Mouse (Mus musculus) thymus, postnatal 0 days (tissue): ENCODE measurements around the gene Fam184a. TPM values are rescaled to one million over a fixed set of nuclear protein-coding genes. Genes with fewer than 3 reads are reported as not detected.
"Not testable (repeated sequence)": the region's sequence is repeated elsewhere in the genome, so short reads cannot be mapped to it uniquely, and the experiment has no call there.

Experiments
- DNase-seq: peaks from one replicate; pipeline ENCODE4 v3.0.0-alpha.2; 2015; ENCODE audit warnings: low spot score
- polyA plus RNA-seq: library from polyadenylated mRNA; unstranded; fragments of >200 nt; fragmentation: Nextera tagmentation; extraction: Ambion mirVana; gene quantifications from 2 replicates; pipeline ENCODE4 v1.2.1, GENCODE M21; 2015

The Fam184a gene
- polyA plus RNA-seq, 1 experiment from 2014 or later, result 0.12 TPM

- no peak for DNase-seq
Measured at GRCm38 (mm10) chr10:53691263-53691662, 59.7 kb downstream of the Fam184a start.

- no peak for DNase-seq
Measured at GRCm38 (mm10) chr10:53688952-53689584, 61.9 kb downstream of the Fam184a start.

GRCm38 (mm10) chr10:53688533-53688932 is 62.4 kb downstream of the Fam184a start:
- no peak for DNase-seq

GRCm38 (mm10) chr10:53687888-53688287 is 63.0 kb downstream of the Fam184a start:
- DNase-seq, result no peak

- no peak for DNase-seq
Measured at GRCm38 (mm10) chr10:53685806-53686205, 65.1 kb downstream of the Fam184a start.

- DNase-seq, result no peak
Measured at GRCm38 (mm10) chr10:53683226-53683625, 67.7 kb downstream of the Fam184a start.

GRCm38 (mm10) chr10:53679690-53680557 is 71.0 kb downstream of the Fam184a start:
- no peak for DNase-seq

GRCm38 (mm10) chr10:53661788-53662187 is 89.1 kb downstream of the Fam184a start:
- DNase-seq, result no peak

- not testable (repeated sequence) for DNase-seq
Measured at GRCm38 (mm10) chr10:53654239-53654638, 96.7 kb downstream of the Fam184a start.

- no peak for DNase-seq
Measured at GRCm38 (mm10) chr10:53650683-53651082, 100.2 kb downstream of the Fam184a start.

GRCm38 (mm10) chr10:53641507-53641906 is 109.4 kb downstream of the Fam184a start:
- DNase-seq, result peak; percentile 38

GRCm38 (mm10) chr10:53635246-53635971 is 115.5 kb downstream of the Fam184a start:
- no peak for DNase-seq

GRCm38 (mm10) chr10:53634160-53634559 is 116.8 kb downstream of the Fam184a start:
- DNase-seq, result no peak

GRCm38 (mm10) chr10:53630339-53630738 is 120.6 kb downstream of the Fam184a start, which contains the start of gene Mcm9:
TSS of gene Mcm9 (minus strand) at chr10:53630439.
- not testable (repeated sequence) for DNase-seq

- peak; percentile 93 for DNase-seq
Measured at GRCm38 (mm10) chr10:53629918-53630250, 121.0 kb downstream of the Fam184a start.

GRCm38 (mm10) chr10:53629247-53629917 is 121.5 kb downstream of the Fam184a start:
- DNase-seq, result peak; percentile 93

- DNase-seq, result no peak
Measured at GRCm38 (mm10) chr10:53615850-53616616, 134.9 kb downstream of the Fam184a start.

- DNase-seq, result no peak
Measured at GRCm38 (mm10) chr10:53613955-53614354, 137.0 kb downstream of the Fam184a start.

GRCm38 (mm10) chr10:53612172-53612571 is 138.8 kb downstream of the Fam184a start:
- DNase-seq, result no peak

- DNase-seq, result no peak
Measured at GRCm38 (mm10) chr10:53608274-53608673, 142.6 kb downstream of the Fam184a start.

- DNase-seq, result no peak
Measured at GRCm38 (mm10) chr10:53605328-53605727, 145.6 kb downstream of the Fam184a start.
